10 mouse cellular contexts compared by ENCODE assay signal in the genomic region with DNA sequence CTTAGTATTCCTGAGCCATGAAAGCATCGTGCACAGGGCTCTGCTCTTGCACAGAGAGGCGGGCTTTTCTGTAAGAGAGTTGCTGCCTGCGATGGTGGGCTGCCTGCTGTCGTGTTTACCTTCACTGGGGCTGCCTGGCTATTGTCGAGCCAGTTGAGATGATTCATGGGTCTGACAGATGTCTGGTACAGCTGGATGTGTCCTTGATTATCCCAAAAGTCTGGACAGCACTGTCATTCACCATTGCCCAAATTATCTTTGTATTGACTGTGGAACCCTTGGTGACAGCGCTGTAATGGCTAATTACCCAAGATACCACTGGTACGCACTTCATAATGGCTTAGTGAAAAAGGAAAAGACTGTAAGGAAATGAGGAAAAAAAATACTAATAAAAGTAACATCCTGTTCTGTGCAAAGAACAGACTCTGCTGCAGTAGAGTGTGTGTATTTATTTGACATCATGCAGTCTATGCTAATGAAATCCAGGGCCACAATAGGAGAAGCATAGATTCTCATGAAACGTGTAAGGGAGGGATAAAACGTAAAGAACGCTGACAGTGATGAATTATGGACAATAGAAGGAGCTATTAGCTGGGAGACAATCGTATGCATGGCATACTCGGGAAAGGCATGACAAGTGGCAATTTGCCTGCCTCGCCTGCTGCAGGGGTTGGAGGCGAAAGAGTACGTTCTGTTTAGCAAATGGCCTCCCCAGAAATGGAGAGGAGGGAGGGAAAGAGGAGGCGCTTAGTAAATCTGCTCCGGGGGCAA.
DNase-seq lines count a peak whose midpoint lies in the region; ATAC-seq and TF ChIP-seq lines count a peak whose summit lies in the region.
"Had no signal": no experiment of that assay in that cellular context is flagged by ENCODE, and none has a peak within 500 bp of the region (broad histone marks: within the 10 kb centered on the region; RNA-seq: fewer than 3 reads in every experiment).

No protein-coding gene starts in this region.

- no peak overlapping the region for H3K27ac ChIP-seq in kidney, embryonic 15.5 days
- no peak overlapping the region for H3K27ac ChIP-seq in kidney, adult 2 months (ENCODE audit: insufficient read depth, low read depth, low read length)
- peak overlapping the region; percentile 73 for H3K27ac ChIP-seq in forebrain, embryonic 15.5 days (replicated peaks)
- 0 out of 2 replicates have a peak overlapping the region, but pooled peaks have one; percentile 7 for H3K27ac ChIP-seq in hindbrain, postnatal 0 days
- H3K27ac ChIP-seq: liver, embryonic 14.5 days had no signal

- no peak overlapping the region for H3K9ac ChIP-seq in kidney, embryonic 15.5 days
- no peak overlapping the region; the same call in 1 of the 2 replicates for H3K9ac ChIP-seq in forebrain, embryonic 15.5 days (replicated peaks)
- H3K9ac ChIP-seq in hindbrain, postnatal 0 days (replicated peaks; ENCODE audit: low read length), result no peak overlapping the region
- H3K9ac ChIP-seq: liver, embryonic 14.5 days had no signal

- DNase-seq in kidney, adult 2 months, result no peak
- DNase-seq in hindbrain, postnatal 0 days (ENCODE audit: low spot score), result peak; percentile 37
- DNase-seq in neural tube, embryonic 10.5 days (ENCODE audit: extremely low spot score, low spot score), result peak; percentile 30
- DNase-seq in right cerebral cortex, postnatal 14 days, result no peak
- DNase-seq in right cerebral cortex, adult 18-20 months, result no peak
- DNase-seq: adrenal gland, adult 2 months had no signal

- no peaks in the 10 kb centered on the region for H3K36me3 ChIP-seq in kidney, embryonic 15.5 days
- no peaks in the 10 kb centered on the region for H3K36me3 ChIP-seq in kidney, adult 2 months (ENCODE audit: control insufficient read depth, insufficient read depth, low read length)
- no peaks in the 10 kb centered on the region for H3K36me3 ChIP-seq in forebrain, embryonic 15.5 days
- no peaks in the 10 kb centered on the region for H3K36me3 ChIP-seq in hindbrain, postnatal 0 days (ENCODE audit: insufficient read depth, low read length)

- ATAC-seq in kidney, embryonic 15.5 days (replicated peaks; ENCODE audit: low FRiP score), result no peak
- peak; percentile 81 for ATAC-seq in forebrain, embryonic 15.5 days (replicated peaks)
- ATAC-seq in hindbrain, postnatal 0 days, result peak; percentile 32; the same call in 1 of the 2 replicates
- no peak for ATAC-seq in CD4-positive, CD25-positive, alpha-beta regulatory T cell, adult 4 months

- H3K4me2 ChIP-seq in kidney, embryonic 15.5 days, result peak overlapping the region; percentile 30
- no peak overlapping the region for H3K4me2 ChIP-seq in forebrain, embryonic 15.5 days (replicated peaks)
- H3K4me2 ChIP-seq in hindbrain, postnatal 0 days (ENCODE audit: low read depth, low read length), result no peak overlapping the region; the same call in 1 of the 2 replicates

- TF ChIP-seq CTCF in kidney, adult 2 months (conservative IDR thresholded peaks at IDR 0.05; ENCODE audit: insufficient read depth, insufficient read length, low read depth, low read length), result no peak
- no peak for TF ChIP-seq CTCF in hindbrain, postnatal 0 days (IDR thresholded peaks at IDR 0.05; ENCODE audit: low read depth)

- H3K4me1 ChIP-seq in kidney, embryonic 15.5 days, result peaks cover 6% of the 10 kb centered on the region; the same call in 1 of the 2 replicates
- H3K4me1 ChIP-seq in kidney, adult 2 months (ENCODE audit: control insufficient read depth, insufficient read depth, low read length), result no peaks in the 10 kb centered on the region
- peaks cover 21% of the 10 kb centered on the region for H3K4me1 ChIP-seq in forebrain, embryonic 15.5 days
- H3K4me1 ChIP-seq in hindbrain, postnatal 0 days (ENCODE audit: insufficient read depth, low read length), result peaks cover 7% of the 10 kb centered on the region; the same call in 1 of the 2 replicates

- no peaks in the 10 kb centered on the region for H3K27me3 ChIP-seq in kidney, embryonic 15.5 days
- H3K27me3 ChIP-seq in kidney, adult 2 months (replicated peaks; ENCODE audit: control insufficient read depth, insufficient read depth, low read length), result no peaks in the 10 kb centered on the region; the same call in 1 of the 2 replicates
- no peaks in the 10 kb centered on the region for H3K27me3 ChIP-seq in forebrain, embryonic 15.5 days
- H3K27me3 ChIP-seq in hindbrain, postnatal 0 days (ENCODE audit: insufficient read depth, low read length), result no peaks in the 10 kb centered on the region

- WGBS in kidney, embryonic 15.5 days, result 37% methylated on average over 17 of the region's 17 CpGs
- 52% methylated on average over 17 of the region's 17 CpGs for WGBS in kidney, adult 2 months
- 35% methylated on average over 17 of the region's 17 CpGs for WGBS in forebrain, embryonic 15.5 days
- WGBS in hindbrain, postnatal 0 days, result 31% methylated on average over 17 of the region's 17 CpGs

- no peaks in the 10 kb centered on the region for H3K9me3 ChIP-seq in kidney, embryonic 15.5 days (replicated peaks)
- no peaks in the 10 kb centered on the region for H3K9me3 ChIP-seq in forebrain, embryonic 15.5 days
- no peaks in the 10 kb centered on the region for H3K9me3 ChIP-seq in hindbrain, postnatal 0 days (ENCODE audit: low read length)

- no peak overlapping the region for H3K4me3 ChIP-seq in kidney, embryonic 15.5 days (replicated peaks)
- H3K4me3 ChIP-seq in kidney, adult 2 months (ENCODE audit: insufficient read depth, low read depth, low read length), result no peak overlapping the region
- H3K4me3 ChIP-seq in forebrain, embryonic 15.5 days, result no peak overlapping the region
- H3K4me3 ChIP-seq in hindbrain, postnatal 0 days (ENCODE audit: low read length), result no peak overlapping the region

- TF ChIP-seq POLR2A in kidney, adult 2 months (IDR thresholded peaks at IDR 0.05; ENCODE audit: low read depth, low read length), result no peak

Comparison
In these comparisons a context has a peak if more than half of its experiments do, and no peak if none do; other contexts are left out.
1. ATAC-seq: peak in forebrain, embryonic 15.5 days (single experiment) and hindbrain, postnatal 0 days (single experiment); none in kidney, embryonic 15.5 days (single experiment) and CD4-positive, CD25-positive, alpha-beta regulatory T cell, adult 4 months (single experiment).
2. H3K27ac ChIP-seq: peak in forebrain, embryonic 15.5 days (single experiment) and hindbrain, postnatal 0 days (single experiment); none in kidney, embryonic 15.5 days (single experiment) and kidney, adult 2 months (single experiment).
3. DNase-seq: peak in hindbrain, postnatal 0 days (single experiment) and neural tube, embryonic 10.5 days (single experiment); none in kidney, adult 2 months (single experiment), right cerebral cortex, postnatal 14 days (single experiment) and right cerebral cortex, adult 18-20 months (single experiment).